Mouse (Mus musculus): ENCODE data around the gene Smok2b.
"Not testable (repeated sequence)": the region's sequence is repeated elsewhere in the genome, so short reads cannot be mapped to it uniquely, and the experiment has no call there.

Gene Smok2b

GRCm38 (mm10) chr17:13240807-13241727, 11.0 kb downstream of the Smok2b start:
- DNase-seq (ENCODE audit: low spot score in 2 of 2), result not testable (repeated sequence)

DNA sequence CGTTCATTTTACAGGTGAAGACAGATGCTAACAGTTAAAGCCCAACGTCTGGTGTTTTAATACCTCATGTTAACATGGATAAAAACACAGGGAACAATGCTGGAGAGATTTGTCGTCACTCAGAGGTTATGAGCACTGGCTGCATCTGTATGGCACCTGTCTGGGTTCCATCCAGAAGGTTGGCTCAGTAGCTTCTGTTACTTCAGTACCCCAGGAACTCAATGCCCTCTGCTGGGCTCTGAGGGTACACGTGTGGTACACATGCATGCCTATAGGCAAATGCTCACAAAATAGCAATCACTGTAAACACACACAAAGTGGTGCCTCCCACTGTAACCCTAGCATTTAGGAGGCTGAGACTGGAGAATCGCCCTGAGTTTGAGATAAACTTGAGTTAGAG, 24.7 kb downstream of the Smok2b start:
- not testable (repeated sequence) for DNase-seq (ENCODE audit: low spot score in 2 of 2)
